ENCODE assay signal across 19 mouse cellular contexts in the genomic region with DNA sequence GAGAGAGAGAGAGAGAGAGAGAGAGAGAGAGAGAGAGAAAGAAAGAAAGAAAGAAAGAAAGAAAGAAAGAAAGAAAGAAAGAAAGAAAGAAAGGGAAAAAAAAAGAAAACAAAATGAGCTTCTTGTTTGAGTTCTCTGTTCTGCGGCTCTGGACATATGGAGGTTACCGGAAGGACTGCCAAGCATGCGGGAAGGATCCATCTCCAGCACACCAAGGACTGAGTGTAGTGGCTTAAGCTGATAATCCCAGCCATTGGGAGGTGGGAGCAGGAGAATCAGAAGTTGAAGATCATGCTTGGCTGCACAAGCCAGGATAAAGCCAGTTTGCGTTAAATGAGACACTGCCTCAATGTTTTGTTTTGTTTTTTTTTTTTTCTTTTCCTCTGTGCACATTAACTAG.
"Had no signal": no experiment of that assay in that cellular context is flagged by ENCODE, and none has a peak within 500 bp of the region (broad histone marks: within the 10 kb centered on the region; RNA-seq: fewer than 3 reads in every experiment).

No protein-coding gene starts in this region.

- H3K27me3 ChIP-seq: kidney, embryonic 15.5 days; liver, embryonic 13.5 days; midbrain, embryonic 12.5 days; neural tube, embryonic 13.5 days had no signal

- H3K27ac ChIP-seq: kidney, embryonic 15.5 days; left cerebral cortex, adult 2 months; liver, embryonic 13.5 days; macrophage; midbrain, embryonic 12.5 days; neural tube, embryonic 13.5 days; stomach, postnatal 0 days had no signal

- H3K9me3 ChIP-seq: kidney, embryonic 15.5 days; liver, embryonic 13.5 days; midbrain, embryonic 12.5 days; neural tube, embryonic 13.5 days had no signal

- H3K4me1 ChIP-seq: kidney, embryonic 15.5 days; liver, embryonic 13.5 days; neural tube, embryonic 13.5 days had no signal

- DNase-seq: kidney, postnatal 10 days; kidney, postnatal 36 days; layer of hippocampus, postnatal 36 days; liver, embryonic 13.5 days; lung, adult 2 months; lung, postnatal 14 days; right cerebral cortex, adult 18-20 months; right cerebral cortex, postnatal 14 days; right cerebral cortex, postnatal 4 days; thymus, adult 2 months; thymus, postnatal 14 days; thymus, postnatal 4 days had no signal

- H3K9ac ChIP-seq: kidney, embryonic 15.5 days; liver, embryonic 13.5 days; midbrain, embryonic 12.5 days; neural tube, embryonic 13.5 days had no signal

- H3K4me2 ChIP-seq: kidney, embryonic 15.5 days; liver, embryonic 13.5 days; midbrain, embryonic 12.5 days; neural tube, embryonic 13.5 days had no signal

- H3K36me3 ChIP-seq: kidney, embryonic 15.5 days; liver, embryonic 13.5 days; midbrain, embryonic 12.5 days; neural tube, embryonic 13.5 days had no signal

- H3K4me3 ChIP-seq: kidney, embryonic 15.5 days; left cerebral cortex, adult 2 months; liver, embryonic 13.5 days; midbrain, embryonic 12.5 days; myocyte; neural tube, embryonic 13.5 days had no signal
